In genomic region chr15:86334745-86335144, GRCm38 (mm10) we compare ENCODE assay signal across 22 mouse cellular contexts.
A peak's percentile ranks its signal among the peaks of the same experiment; 100 is the strongest.
DNase-seq lines count a peak whose midpoint lies in the region; ATAC-seq lines count a peak whose summit lies in the region.
"Had no signal": no experiment of that assay in that cellular context is flagged by ENCODE, and none has a peak within 500 bp of the region (broad histone marks: within the 10 kb centered on the region; RNA-seq: fewer than 3 reads in every experiment).

No protein-coding gene starts in this region.

- no peaks in the 10 kb centered on the region for H3K9me3 ChIP-seq in hindbrain, embryonic 16.5 days (ENCODE audit: control insufficient read depth, low read length)
- H3K9me3 ChIP-seq in hindbrain, embryonic 14.5 days (ENCODE audit: control insufficient read depth, low read length): no peaks in the 10 kb centered on the region
- H3K9me3 ChIP-seq: embryonic facial prominence, embryonic 12.5 days; heart, embryonic 13.5 days; neural tube, embryonic 15.5 days had no signal

- ATAC-seq in hindbrain, embryonic 16.5 days: no peak
- ATAC-seq in hindbrain, embryonic 14.5 days (ENCODE audit: low FRiP score): no peak
- ATAC-seq: lung, postnatal 0 days had no signal

- peak overlapping the region; percentile 35 for H3K9ac ChIP-seq in hindbrain, embryonic 16.5 days (ENCODE audit: low read depth, low read length)
- H3K9ac ChIP-seq in hindbrain, embryonic 14.5 days: no peak overlapping the region
- H3K9ac ChIP-seq: embryonic facial prominence, embryonic 12.5 days; heart, embryonic 13.5 days; neural tube, embryonic 15.5 days had no signal

- no peak for DNase-seq in hindbrain, embryonic 14.5 days (ENCODE audit: low spot score)
- DNase-seq in right cerebral cortex, postnatal 14 days: peak; percentile 17
- no peak for DNase-seq in right cerebral cortex, postnatal 10 days (ENCODE audit: low spot score in 2 of 2)
- peak; percentile 82 for DNase-seq in thymus, postnatal 0 days (ENCODE audit: low spot score)
- DNase-seq in urinary bladder, postnatal 14 days (ENCODE audit: low spot score): no peak
- no peak for DNase-seq in urinary bladder, postnatal 4 days (ENCODE audit: low spot score in 2 of 2)
- DNase-seq: adrenal gland, adult 2 months; cerebellum, adult 9-11 months; gastrocnemius, adult 2 months; heart, adult 11 months; heart, postnatal 36 days; kidney, adult 11 months; left cerebral cortex, postnatal 4 days; liver had no signal

- H3K27me3 ChIP-seq in hindbrain, embryonic 16.5 days (replicated peaks; ENCODE audit: control insufficient read depth, insufficient read depth, low read length): 0 out of 2 replicates have a peak, but pooled peaks cover 2% of the 10 kb centered on the region
- no peaks in the 10 kb centered on the region for H3K27me3 ChIP-seq in hindbrain, embryonic 14.5 days (ENCODE audit: control insufficient read depth, insufficient read depth, low read length)
- H3K27me3 ChIP-seq: embryonic facial prominence, embryonic 12.5 days; neural tube, embryonic 15.5 days had no signal

- H3K27ac ChIP-seq in hindbrain, embryonic 16.5 days (ENCODE audit: low read depth, low read length): no peak overlapping the region
- H3K27ac ChIP-seq in hindbrain, embryonic 14.5 days: no peak overlapping the region
- H3K27ac ChIP-seq: embryonic facial prominence, embryonic 12.5 days; gastrocnemius, adult 2 months; heart, embryonic 13.5 days; kidney, postnatal 0 days; left cerebral cortex, adult 2 months; neural tube, embryonic 15.5 days had no signal

- peaks cover 16% of the 10 kb centered on the region for H3K4me1 ChIP-seq in hindbrain, embryonic 16.5 days (ENCODE audit: control insufficient read depth, insufficient read depth, low read depth, low read length)
- H3K4me1 ChIP-seq in hindbrain, embryonic 14.5 days (replicated peaks; ENCODE audit: control insufficient read depth, insufficient read depth, low read length): peaks cover 38% of the 10 kb centered on the region; the same call in 1 of the 2 replicates
- H3K4me1 ChIP-seq: embryonic facial prominence, embryonic 12.5 days; heart, embryonic 13.5 days had no signal

- WGBS in hindbrain, embryonic 16.5 days: 61% methylated on average over 9 of the region's 9 CpGs
- WGBS in hindbrain, embryonic 14.5 days: 55% methylated on average over 9 of the region's 9 CpGs

- H3K4me2 ChIP-seq in hindbrain, embryonic 16.5 days (ENCODE audit: low read length): no peak overlapping the region
- no peak overlapping the region for H3K4me2 ChIP-seq in hindbrain, embryonic 14.5 days (replicated peaks)
- H3K4me2 ChIP-seq: embryonic facial prominence, embryonic 12.5 days; heart, embryonic 13.5 days; neural tube, embryonic 15.5 days had no signal

- no peak overlapping the region for H3K4me3 ChIP-seq in hindbrain, embryonic 16.5 days (ENCODE audit: low read length)
- H3K4me3 ChIP-seq in hindbrain, embryonic 14.5 days (replicated peaks; ENCODE audit: low read length): no peak overlapping the region
- H3K4me3 ChIP-seq: embryonic facial prominence, embryonic 12.5 days; erythroblast, embryonic 14.5 days; gastrocnemius, adult 2 months; heart, embryonic 13.5 days; left cerebral cortex, adult 2 months; neural tube, embryonic 15.5 days had no signal

- H3K36me3 ChIP-seq in hindbrain, embryonic 16.5 days (ENCODE audit: control insufficient read depth, insufficient read depth, low read length): no peaks in the 10 kb centered on the region
- no peaks in the 10 kb centered on the region for H3K36me3 ChIP-seq in hindbrain, embryonic 14.5 days (replicated peaks; ENCODE audit: control insufficient read depth, insufficient read depth)
- H3K36me3 ChIP-seq: embryonic facial prominence, embryonic 12.5 days; heart, embryonic 13.5 days; neural tube, embryonic 15.5 days had no signal

Comparison
In these comparisons a context has a peak if more than half of its experiments do, and no peak if none do; other contexts are left out.
1. DNase-seq: peak in right cerebral cortex, postnatal 14 days (single experiment) and thymus, postnatal 0 days (single experiment); none in hindbrain, embryonic 14.5 days (single experiment), right cerebral cortex, postnatal 10 days (0 of 2), urinary bladder, postnatal 14 days (single experiment) and urinary bladder, postnatal 4 days (0 of 2).